Mouse (Mus musculus) monocyte, adult 5-6 weeks (primary cell): ENCODE data around the gene Olfr1105. TPM values are rescaled to one million over a fixed set of nuclear protein-coding genes. Genes with fewer than 3 reads are reported as not detected.

Experiments used
- ATAC-seq: fragments of 153-309, 156-312 bp; replicated peaks from 2 replicates; pipeline ENCODE4 v1.8.0; 2017; ENCODE audit warnings: mild to moderate bottlenecking; ENCODE audit not compliant: low TSS enrichment, insufficient number of reproducible peaks, severe bottlenecking, poor library complexity, low FRiP score
- total RNA-seq: library from RNA; stranded (forward); fragments of 200-1000, 200-491, 200-594 nt; gene quantifications from 3 replicates; pipeline ENCODE4 v1.2.3, GENCODE M21; 2017

The Olfr1105 gene
- total RNA-seq = not detected in 3 replicates

GRCm38 (mm10) chr2:87036431-87036830, at the start of gene Olfr1105:
Gene Olfr1105 (minus strand): TSS chr2:87036531.
- ATAC-seq = no peak

GRCm38 (mm10) chr2:87075717-87076116, 39.4 kb upstream of the Olfr1105 start, which contains the start of gene Olfr1107:
Gene Olfr1107 (minus strand): TSS chr2:87075817.
- ATAC-seq = no peak

DNA sequence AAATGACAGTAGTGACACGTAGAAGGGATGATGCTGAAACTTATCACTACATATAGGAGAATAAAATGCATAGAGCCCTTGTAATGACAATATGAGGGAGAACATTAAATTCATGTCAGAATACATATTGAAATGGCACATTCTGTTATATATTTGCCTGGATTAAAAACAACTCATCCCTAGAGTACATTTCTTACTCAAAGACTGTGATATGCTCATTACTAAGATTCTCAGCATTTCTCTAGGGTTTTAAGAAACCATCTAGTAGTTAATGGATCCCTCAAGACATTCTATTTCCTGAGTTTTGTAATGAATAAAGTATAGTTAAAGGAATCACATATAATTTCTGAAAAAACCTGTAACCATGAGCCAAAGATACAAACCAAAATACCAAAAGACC, 15.8 kb upstream of the Olfr1105 start, which contains the start of gene Olfr1106:
Gene Olfr1106, minus strand, starts transcription at position 101 of the 400 bp plus-strand sequence.
- ATAC-seq = no peak

- ATAC-seq = no peak
Observed at GRCm38 (mm10) chr2:87026980-87027379, 9.4 kb downstream of the Olfr1105 start, which contains the start of gene Olfr1104. Gene Olfr1104 (minus strand): TSS chr2:87027080.

GRCm38 (mm10) chr2:86998098-86998497, 38.2 kb downstream of the Olfr1105 start, which contains the start of gene Olfr1102:
Gene Olfr1102 (plus strand): TSS chr2:86998398.
- no peak for ATAC-seq

DNA sequence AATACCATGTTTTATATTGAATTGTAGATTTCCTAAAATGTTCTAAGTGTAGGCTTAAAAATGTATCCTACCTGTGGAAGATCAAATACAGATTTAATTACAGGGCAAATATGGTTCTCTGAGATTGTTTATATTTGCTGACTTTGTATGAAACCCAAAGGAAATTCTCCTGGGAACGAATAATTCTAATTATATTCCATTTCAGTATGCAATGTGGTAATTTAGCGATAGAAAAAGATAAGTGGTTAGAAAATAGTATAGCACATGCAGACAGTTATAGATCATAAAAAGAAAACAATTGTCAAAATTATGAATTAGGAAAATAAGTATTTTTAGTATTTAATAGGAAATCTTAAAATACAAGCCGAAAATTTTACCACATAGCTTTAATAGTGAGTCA, 45.2 kb downstream of the Olfr1105 start, which contains the start of gene Olfr1101:
Gene Olfr1101, minus strand, starts transcription at position 101 of the 400 bp plus-strand sequence.
- no peak for ATAC-seq

Other genes starting within 250 kb of the Olfr1105 start
- gene Olfr141, start 226.5 kb downstream of the Olfr1105 start, total RNA-seq = not detected in 3 replicates
- gene Olfr1094, start 211.9 kb downstream of the Olfr1105 start, total RNA-seq = not detected in 3 replicates
- gene Olfr1095, start 184.8 kb downstream of the Olfr1105 start, total RNA-seq = not detected in 3 replicates
- gene Gm13723, start 161.7 kb downstream of the Olfr1105 start, total RNA-seq = not detected in 3 replicates
- gene Olfr1097, start 144.3 kb downstream of the Olfr1105 start, total RNA-seq = not detected in 3 replicates
- not detected in 3 replicates for gene Olfr1098, start 112.0 kb downstream of the Olfr1105 start, total RNA-seq
- gene Olfr1099, start 75.8 kb downstream of the Olfr1105 start, total RNA-seq = not detected in 3 replicates
- gene Olfr1100, start 56.6 kb downstream of the Olfr1105 start, total RNA-seq = not detected in 3 replicates
- not detected in 3 replicates for gene Olfr1101, start 45.3 kb downstream of the Olfr1105 start, total RNA-seq
- gene Olfr1102, start 38.1 kb downstream of the Olfr1105 start, total RNA-seq = not detected in 3 replicates
- not detected in 3 replicates for gene Olfr1104, start 9.5 kb downstream of the Olfr1105 start, total RNA-seq
- gene Olfr1106, start 15.7 kb upstream of the Olfr1105 start, total RNA-seq = not detected in 3 replicates
- not detected in 3 replicates for gene Olfr1107, start 39.3 kb upstream of the Olfr1105 start, total RNA-seq
- gene Olfr1109, start 59.5 kb upstream of the Olfr1105 start, total RNA-seq = not detected in 3 replicates
- gene Olfr259, start 78.0 kb upstream of the Olfr1105 start, total RNA-seq = not detected in 3 replicates
- gene Olfr1110, start 103.8 kb upstream of the Olfr1105 start, total RNA-seq = not detected in 3 replicates
- not detected in 3 replicates for gene Olfr1111, start 116.1 kb upstream of the Olfr1105 start, total RNA-seq
- not detected in 3 replicates for gene Olfr1112, start 151.3 kb upstream of the Olfr1105 start, total RNA-seq
- not detected in 3 replicates for gene Olfr1113, start 172.4 kb upstream of the Olfr1105 start, total RNA-seq
- gene Olfr1115, start 211.5 kb upstream of the Olfr1105 start, total RNA-seq = not detected in 3 replicates
- gene Olfr1116, start 231.0 kb upstream of the Olfr1105 start, total RNA-seq = not detected in 3 replicates